ENCODE assay signal across 10 mouse cellular contexts in the genomic region with DNA sequence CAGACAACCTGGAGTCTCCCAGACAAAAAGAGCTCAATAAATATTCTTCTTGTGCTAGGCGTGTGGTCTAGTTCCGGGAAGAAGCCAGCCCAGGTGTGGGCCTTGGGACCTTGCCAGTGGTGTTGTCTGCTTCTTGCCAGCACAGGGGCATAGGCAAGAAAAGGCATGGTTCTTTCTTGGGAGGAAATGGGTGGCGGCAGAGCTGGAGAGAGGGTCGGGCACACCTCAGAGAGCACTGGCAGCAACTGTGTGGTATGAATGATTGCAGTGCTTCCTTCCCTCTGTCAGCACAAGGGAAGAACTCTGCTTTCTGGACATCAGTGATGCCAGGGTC.
DNase-seq lines count a peak whose midpoint lies in the region; ATAC-seq and TF ChIP-seq lines count a peak whose summit lies in the region.
"Had no signal": no experiment of that assay in that cellular context is flagged by ENCODE, and none has a peak within 500 bp of the region (broad histone marks: within the 10 kb centered on the region; RNA-seq: fewer than 3 reads in every experiment).

No protein-coding gene starts in this region.

- H3K9me3 ChIP-seq in stomach, embryonic 15.5 days, result no peaks in the 10 kb centered on the region
- H3K9me3 ChIP-seq in stomach, postnatal 0 days (ENCODE audit: control insufficient read depth, low read length), result no peaks in the 10 kb centered on the region
- no peaks in the 10 kb centered on the region for H3K9me3 ChIP-seq in limb, embryonic 14.5 days (ENCODE audit: control insufficient read depth, low read length)

- TF ChIP-seq POLR2A in limb, embryonic 14.5 days (IDR thresholded peaks at IDR 0.05; ENCODE audit: borderline replicate concordance, extremely low read depth, insufficient read depth, insufficient read length), result no peak

- no peak for TF ChIP-seq EP300 in stomach, postnatal 0 days (optimal IDR thresholded peaks at IDR 0.05)

- WGBS in stomach, embryonic 15.5 days, result 43% methylated on average over 4 of the region's 4 CpGs
- WGBS in stomach, postnatal 0 days, result 41% methylated on average over 4 of the region's 4 CpGs
- 25% methylated on average over 4 of the region's 4 CpGs for whole genome bisulfite sequencing in limb, embryonic 14.5 days

- H3K4me2 ChIP-seq in stomach, embryonic 15.5 days, result no peak overlapping the region
- H3K4me2 ChIP-seq in stomach, postnatal 0 days (replicated peaks; ENCODE audit: low read depth), result no peak overlapping the region
- H3K4me2 ChIP-seq in limb, embryonic 14.5 days (replicated peaks; ENCODE audit: low read depth, low read length, severe bottlenecking), result no peak overlapping the region

- TF ChIP-seq CTCF in stomach, postnatal 0 days (IDR thresholded peaks at IDR 0.05; ENCODE audit: low read depth), result no peak

- 0 out of 2 replicates have a peak overlapping the region, but pooled peaks have one; percentile 5 for H3K27ac ChIP-seq in stomach, embryonic 15.5 days
- H3K27ac ChIP-seq in stomach, postnatal 0 days (replicated peaks), result no peak overlapping the region
- H3K27ac ChIP-seq in limb, embryonic 14.5 days (replicated peaks; ENCODE audit: low read depth, low read length), result peak overlapping the region; percentile 76

- H3K4me3 ChIP-seq in stomach, embryonic 15.5 days (replicated peaks), result no peak overlapping the region
- no peak overlapping the region for H3K4me3 ChIP-seq in stomach, postnatal 0 days (ENCODE audit: low read depth, low read length)
- H3K4me3 ChIP-seq in limb, embryonic 14.5 days (replicated peaks; ENCODE audit: low read length), result no peak overlapping the region

- no peak for ATAC-seq in stomach, embryonic 15.5 days (ENCODE audit: insufficient read depth, low FRiP score, low read depth)
- ATAC-seq in stomach, postnatal 0 days (ENCODE audit: low FRiP score, low TSS enrichment), result no peak
- no peak for ATAC-seq in limb, embryonic 14.5 days (ENCODE audit: low FRiP score, low read depth)
- ATAC-seq: Patski had no signal

- intact Hi-C loops in gastrocnemius, postnatal 14 days (cut with DNase I; ENCODE audit: low total_unique reads), result loop anchor here (5.0 kb wide), 1 partner anchor 75 kb away; a partner anchor contains a TSS

- H3K27me3 ChIP-seq in stomach, embryonic 15.5 days (replicated peaks), result no peaks in the 10 kb centered on the region
- H3K27me3 ChIP-seq in stomach, postnatal 0 days (ENCODE audit: control insufficient read depth, insufficient read depth, low read length), result no peaks in the 10 kb centered on the region
- H3K27me3 ChIP-seq in limb, embryonic 14.5 days (ENCODE audit: control insufficient read depth, insufficient read depth, low read length), result no peaks in the 10 kb centered on the region
- H3K27me3 ChIP-seq: Patski had no signal

- no peaks in the 10 kb centered on the region for H3K36me3 ChIP-seq in stomach, embryonic 15.5 days
- H3K36me3 ChIP-seq in stomach, postnatal 0 days (ENCODE audit: control insufficient read depth, insufficient read depth, low read length), result no peaks in the 10 kb centered on the region
- H3K36me3 ChIP-seq in limb, embryonic 14.5 days (ENCODE audit: control insufficient read depth, insufficient read depth, low read length), result no peaks in the 10 kb centered on the region

- peaks cover 58% of the 10 kb centered on the region for H3K4me1 ChIP-seq in stomach, embryonic 15.5 days
- peaks cover 12% of the 10 kb centered on the region for H3K4me1 ChIP-seq in stomach, postnatal 0 days (replicated peaks; ENCODE audit: control insufficient read depth, insufficient read depth)
- H3K4me1 ChIP-seq in limb, embryonic 14.5 days (ENCODE audit: control insufficient read depth, insufficient read depth, low read length), result peaks cover 59% of the 10 kb centered on the region

- H3K9ac ChIP-seq in stomach, embryonic 15.5 days, result no peak overlapping the region
- H3K9ac ChIP-seq in stomach, postnatal 0 days (ENCODE audit: low read length), result no peak overlapping the region
- H3K9ac ChIP-seq in limb, embryonic 14.5 days (ENCODE audit: low read depth, low read length, severe bottlenecking), result no peak overlapping the region

- DNase-seq in cerebellum, postnatal 10 days, result peak; percentile 56 to 59
- DNase-seq in cerebellum, adult 11 months, result no peak
- DNase-seq in stomach, postnatal 0 days (ENCODE audit: low spot score), result no peak
- DNase-seq in limb, embryonic 14.5 days (ENCODE audit: low spot score), result no peak
- DNase-seq in gastrocnemius, postnatal 14 days, result no peak
- no peak for DNase-seq in gastrocnemius, postnatal 4 days (ENCODE audit: low spot score in 2 of 2)
- no peak for DNase-seq in liver
- DNase-seq: kidney, adult 18-20 months had no signal

Comparison
In these comparisons a context has a peak if more than half of its experiments do, and no peak if none do; other contexts are left out.
1. DNase-seq: peak in cerebellum, postnatal 10 days (2 of 2); none in cerebellum, adult 11 months (single experiment), stomach, postnatal 0 days (single experiment), limb, embryonic 14.5 days (single experiment), gastrocnemius, postnatal 14 days (single experiment), gastrocnemius, postnatal 4 days (0 of 2) and liver (single experiment).